Mouse (Mus musculus) forebrain, embryonic 14.5 days (tissue): ENCODE measurements around the gene Bag2. TPM values are rescaled to one million over a fixed set of nuclear protein-coding genes. Genes with fewer than 3 reads are reported as not detected.
A peak's percentile ranks its signal among the peaks of the same experiment; 100 is the strongest.
"Not testable (repeated sequence)": the region's sequence is repeated elsewhere in the genome, so short reads cannot be mapped to it uniquely, and the experiment has no call there.

Source experiments
- ATAC-seq: fragments of 200-750 bp; cut with Nextera tagmentation; 2 replicates; pipeline ENCODE4 v1.8.0; 2017; ENCODE audit warnings: mild to moderate bottlenecking, moderate library complexity
- DNase-seq: peaks from one replicate; pipeline ENCODE4 v3.0.0-alpha.2; 2015; ENCODE audit warnings: low spot score
- H3K27ac ChIP-seq: fragments of 300-500 bp; sonication (generic); 2 replicates; pipeline ENCODE4 v1.5.1; 2014; ENCODE audit warnings: low read depth, mild to moderate bottlenecking, control low read depth, low read length, moderate library complexity
- H3K27me3 ChIP-seq: fragments of 300-500 bp; sonication (generic); replicated peaks from 2 replicates; pipeline ENCODE4 v1.6.1; 2014; ENCODE audit warnings: low read length, control low read depth, mixed read lengths; ENCODE audit not compliant: control insufficient read depth, insufficient read depth
- H3K36me3 ChIP-seq: fragments of 300-500 bp; sonication (generic); 2 replicates; pipeline ENCODE4 v1.6.1; 2014; ENCODE audit warnings: low read length, control low read depth; ENCODE audit not compliant: control insufficient read depth, insufficient read depth
- H3K4me1 ChIP-seq: fragments of 300-500 bp; sonication (generic); 2 replicates; pipeline ENCODE4 v1.6.1; 2014; ENCODE audit warnings: antibody characterized with exemption, low read length, control low read depth; ENCODE audit not compliant: control insufficient read depth, insufficient read depth
- H3K4me2 ChIP-seq: fragments of 300-500 bp; sonication (generic); 2 replicates; pipeline ENCODE4 v1.6.1; 2014; ENCODE audit warnings: mild to moderate bottlenecking, control low read depth, low read length
- H3K4me3 ChIP-seq: fragments of 300-500 bp; sonication (generic); 2 replicates; pipeline ENCODE4 v1.5.1; 2014; ENCODE audit warnings: low read depth, low read length, control low read depth
- H3K9ac ChIP-seq: fragments of 300-500 bp; sonication (generic); 2 replicates; pipeline ENCODE4 v1.6.1; 2014; ENCODE audit warnings: mild to moderate bottlenecking, low read length, control low read depth, moderate library complexity
- H3K9me3 ChIP-seq: fragments of 300-500 bp; sonication (generic); replicated peaks from 2 replicates; pipeline ENCODE4 v1.6.1; 2016; ENCODE audit warnings: low read length, control low read depth, mixed read lengths; ENCODE audit not compliant: control insufficient read depth
- WGBS: fragments of 180-500 bp; shearing (Covaris S2); extraction: QIAGEN DNeasy Blood & Tissue Kit; methylation state at CpG from one replicate; pipeline ENCODE4 v1.1.7; 2014; 5-methylcytosine and 5-hydroxymethylcytosine counted together
- polyA plus RNA-seq: library from polyadenylated mRNA; unstranded; fragments of >200 nt; fragmentation: Nextera tagmentation; extraction: Ambion mirVana; gene quantifications from 2 replicates; pipeline ENCODE4 v1.2.1, GENCODE M21; 2014

Gene Bag2
- polyA plus RNA-seq, 1 experiment from 2014 or later, result 23.9 TPM

GRCm38 (mm10) chr1:33755799-33756198, 1.8 kb downstream of the Bag2 start:
- H3K9ac ChIP-seq, result no peak overlapping the region
- no peak overlapping the region for H3K27ac ChIP-seq
- H3K4me1 ChIP-seq, result peaks cover 10% of the 10 kb centered on the region; the same call in 1 of the 2 replicates
- H3K27me3 ChIP-seq, result no peaks in the 10 kb centered on the region
- ATAC-seq (no peak), DNase-seq (no peak)
- 74% methylated on average over 7 of the region's 7 CpGs for whole genome bisulfite sequencing
- H3K36me3 ChIP-seq, result peaks cover 6% of the 10 kb centered on the region; the same call in 1 of the 2 replicates
- no peaks in the 10 kb centered on the region for H3K9me3 ChIP-seq
- H3K4me2 ChIP-seq, result peak overlapping the region; percentile 96
- no peak overlapping the region for H3K4me3 ChIP-seq

- no peaks in the 10 kb centered on the region for H3K36me3 ChIP-seq
- H3K9me3 ChIP-seq, result no peaks in the 10 kb centered on the region
- H3K4me3 ChIP-seq, result no peak overlapping the region
- ATAC-seq, result no peak
- no peaks in the 10 kb centered on the region for H3K27me3 ChIP-seq
- no peak overlapping the region for H3K27ac ChIP-seq
- H3K4me2 ChIP-seq, result no peak overlapping the region
- WGBS, result 64% methylated on average over 21 of the region's 21 CpGs
- H3K9ac ChIP-seq, result no peak overlapping the region
- H3K4me1 ChIP-seq, result peaks cover 10% of the 10 kb centered on the region; the same call in 1 of the 2 replicates
- peak; percentile 46 for DNase-seq
Measured at GRCm38 (mm10) chr1:33754965-33755735, 2.4 kb downstream of the Bag2 start.

- 94% methylated on average over 17 of the region's 17 CpGs for WGBS
- no peaks in the 10 kb centered on the region for H3K27me3 ChIP-seq
- no peaks in the 10 kb centered on the region for H3K9me3 ChIP-seq
- no peak overlapping the region for H3K4me3 ChIP-seq
- H3K9ac ChIP-seq, result no peak overlapping the region
- no peaks in the 10 kb centered on the region for H3K36me3 ChIP-seq
- H3K27ac ChIP-seq, result no peak overlapping the region
- H3K4me1 ChIP-seq, result peaks cover 10% of the 10 kb centered on the region; the same call in 1 of the 2 replicates
- ATAC-seq (no peak), DNase-seq (no peak)
- no peak overlapping the region for H3K4me2 ChIP-seq
Measured at GRCm38 (mm10) chr1:33754089-33754488, 3.5 kb downstream of the Bag2 start.

GRCm38 (mm10) chr1:33751283-33751682, 6.3 kb downstream of the Bag2 start:
- H3K9ac ChIP-seq, result no peak overlapping the region
- ATAC-seq (peak; percentile 78), DNase-seq (peak; percentile 79)
- no peak overlapping the region for H3K4me3 ChIP-seq
- no peaks in the 10 kb centered on the region for H3K27me3 ChIP-seq
- WGBS, result 69% methylated on average over 10 of the region's 10 CpGs
- no peaks in the 10 kb centered on the region for H3K9me3 ChIP-seq
- 0 out of 2 replicates have a peak, but pooled peaks cover 3% of the 10 kb centered on the region for H3K36me3 ChIP-seq
- no peak overlapping the region for H3K4me2 ChIP-seq
- peaks cover under 1% of the 10 kb centered on the region; the same call in 1 of the 2 replicates for H3K4me1 ChIP-seq
- H3K27ac ChIP-seq, result no peak overlapping the region

GRCm38 (mm10) chr1:33749709-33750108, 7.9 kb downstream of the Bag2 start:
- 87% methylated on average over 3 of the region's 4 CpGs for WGBS
- not testable (repeated sequence) for H3K36me3 ChIP-seq

GRCm38 (mm10) chr1:33749109-33749508, 8.5 kb downstream of the Bag2 start:
- Histone ChIP-seq H3K36me3 (0 out of 2 replicates have a peak, but pooled peaks cover 8% of the 10 kb centered on the region), H3K4me3 (no peak overlapping the region), H3K9ac (no peak overlapping the region), H3K27ac (no peak overlapping the region), H3K4me1 (no peaks in the 10 kb centered on the region), H3K27me3 (no peaks in the 10 kb centered on the region), H3K4me2 (no peak overlapping the region), H3K9me3 (no peaks in the 10 kb centered on the region)
- 97% methylated on average over 11 of the region's 11 CpGs for WGBS
- ATAC-seq (no peak), DNase-seq (no peak)

More at GRCm38 (mm10) chr1:33749709-33750108, 7.9 kb downstream of the Bag2 start:
- not testable (repeated sequence) for ATAC-seq, H3K4me1 ChIP-seq, H3K4me2 ChIP-seq, H3K9ac ChIP-seq, H3K27ac ChIP-seq, H3K4me3 ChIP-seq, DNase-seq, H3K9me3 ChIP-seq, H3K27me3 ChIP-seq

- peaks cover 20% of the 10 kb centered on the region for H3K36me3 ChIP-seq
- no peaks in the 10 kb centered on the region for H3K27me3 ChIP-seq
- no peak overlapping the region for H3K9ac ChIP-seq
- H3K27ac ChIP-seq, result no peak overlapping the region
- H3K4me1 ChIP-seq, result no peaks in the 10 kb centered on the region
- DNase-seq (no peak), ATAC-seq (no peak)
- H3K4me3 ChIP-seq, result no peak overlapping the region
- no peak overlapping the region for H3K4me2 ChIP-seq
- H3K9me3 ChIP-seq, result no peaks in the 10 kb centered on the region
- 97% methylated on average over 4 of the region's 4 CpGs for WGBS
Measured at GRCm38 (mm10) chr1:33745901-33746300, 11.7 kb downstream of the Bag2 start.

- DNase-seq, H3K4me3 ChIP-seq, H3K4me1 ChIP-seq, H3K4me2 ChIP-seq, ATAC-seq, H3K9ac ChIP-seq, H3K27ac ChIP-seq, H3K9me3 ChIP-seq, H3K27me3 ChIP-seq: not testable (repeated sequence)
- WGBS, result 96% methylated on average over 8 of the region's 9 CpGs
- H3K36me3 ChIP-seq, result peaks cover 29% of the 10 kb centered on the region
Measured at GRCm38 (mm10) chr1:33744815-33745214, 12.8 kb downstream of the Bag2 start.

- Histone ChIP-seq H3K4me1 (no peaks in the 10 kb centered on the region), H3K9ac (no peak overlapping the region), H3K27me3 (no peaks in the 10 kb centered on the region), H3K4me2 (no peak overlapping the region), H3K4me3 (no peak overlapping the region), H3K36me3 (peaks cover 45% of the 10 kb centered on the region), H3K27ac (no peak overlapping the region), H3K9me3 (no peaks in the 10 kb centered on the region)
- ATAC-seq, result peak; percentile 25; the same call in 1 of the 2 replicates
- WGBS, result 19% methylated on average over 8 of the region's 8 CpGs
- no peak for DNase-seq
Measured at GRCm38 (mm10) chr1:33742903-33743302, 14.7 kb downstream of the Bag2 start.
